Mouse (Mus musculus) MEL (cell line): ENCODE measurements around the gene Add1. TPM values are rescaled to one million over a fixed set of nuclear protein-coding genes. Genes with fewer than 3 reads are reported as not detected.

Source experiments
- DNase-seq: peaks from one replicate; pipeline ENCODE4 v3.0.0; 2011; ENCODE audit warnings: low read depth, low spot score
- H3K27ac ChIP-seq: 2 replicates; pipeline ENCODE4 v1.5.1; 2012; ENCODE audit warnings: low read depth, mild to moderate bottlenecking, control low read depth, low read length, moderate library complexity; ENCODE audit not compliant: control insufficient read depth
- H3K27me3 ChIP-seq, 2 experiments: fragments of 150-350 bp in 1 of 2; sonication (generic) in 1 of 2; 2 replicates each; pipeline ENCODE4 v1.6.1; 2012; ENCODE audit warnings: low read length in 2 of 2, mild to moderate bottlenecking in 2 of 2, improper control_type of control experiment in 1 of 2, moderate library complexity in 1 of 2; ENCODE audit not compliant: insufficient read depth in 2 of 2, control insufficient read depth in 1 of 2
- H3K36me3 ChIP-seq, 2 experiments: 2 replicates each; pipeline ENCODE4 v1.6.1; 2012 to 2014; ENCODE audit warnings: low read length in 2 of 2, improper control_type of control experiment in 1 of 2, inconsistent platforms in 1 of 2, mild to moderate bottlenecking in 1 of 2; ENCODE audit not compliant: insufficient read depth in 2 of 2, control insufficient read depth in 1 of 2
- H3K4me1 ChIP-seq, 2 experiments: fragments of 150-350 bp in 1 of 2; sonication (generic) in 1 of 2; 2 replicates each; pipeline ENCODE4 v1.6.1; 2012; ENCODE audit warnings: low read length in 2 of 2, improper control_type of control experiment in 1 of 2, mild to moderate bottlenecking in 1 of 2; ENCODE audit not compliant: insufficient read depth in 2 of 2, control insufficient read depth in 1 of 2
- H3K4me3 ChIP-seq, 2 experiments: fragments of 150-350 bp in 1 of 2; sonication (generic) in 1 of 2; 2 replicates each; pipeline ENCODE4 v1.5.1; 2012; ENCODE audit warnings: low read depth in 2 of 2, low read length in 2 of 2, mild to moderate bottlenecking in 2 of 2, moderate library complexity in 2 of 2, control low read depth in 1 of 2, improper control_type of control experiment in 1 of 2; ENCODE audit not compliant: control insufficient read depth in 1 of 2, insufficient read depth in 1 of 2
- H3K79me2 ChIP-seq: 2 replicates; pipeline ENCODE4 v1.6.1; 2012; ENCODE audit warnings: mild to moderate bottlenecking, low read length, moderate library complexity; ENCODE audit not compliant: control insufficient read depth, poor library complexity, insufficient read depth
- H3K9ac ChIP-seq: 2 replicates; pipeline ENCODE4 v1.6.1; 2012; ENCODE audit warnings: low read depth, mild to moderate bottlenecking, control low read depth, low read length, moderate library complexity; ENCODE audit not compliant: control insufficient read depth, poor library complexity, severe bottlenecking
- H3K9me3 ChIP-seq: fragments of 150-350 bp; sonication (generic); replicated peaks from 2 replicates; pipeline ENCODE4 v1.6.1; 2012; ENCODE audit warnings: mild to moderate bottlenecking, low read length, improper control_type of control experiment, moderate library complexity; ENCODE audit not compliant: insufficient read depth
- BHLHE40 ChIP-seq: IDR thresholded peaks from 2 replicates; pipeline ENCODE4 v1.6.1; 2012; ENCODE audit warnings: low read depth, mild to moderate bottlenecking, inconsistent platforms, low read length, improper control_type of control experiment, borderline replicate concordance
- EP300 ChIP-seq, 2 experiments: IDR thresholded peaks; 2 replicates each; pipeline ENCODE4 v1.6.1; 2011; ENCODE audit warnings: improper control_type of control experiment in 2 of 2, low read length in 2 of 2, low read depth in 1 of 2, mild to moderate bottlenecking in 1 of 2
- ETS1 ChIP-seq: IDR thresholded peaks from 2 replicates; pipeline ENCODE4 v1.6.1; 2012; ENCODE audit warnings: low read depth, mild to moderate bottlenecking, inconsistent platforms, low read length, improper control_type of control experiment, moderate library complexity
- GATA1 ChIP-seq: IDR thresholded peaks from 2 replicates; pipeline ENCODE4 v1.6.1; 2011; ENCODE audit warnings: low read depth, low read length, improper control_type of control experiment
- KAT2A ChIP-seq: conservative IDR thresholded peaks from 2 replicates; pipeline ENCODE4 v1.6.1; 2012; ENCODE audit warnings: low read depth, low read length, improper control_type of control experiment, inconsistent platforms
- MXI1 ChIP-seq: IDR thresholded peaks from 2 replicates; pipeline ENCODE4 v1.6.1; 2011; ENCODE audit warnings: mild to moderate bottlenecking, low read depth, low read length, improper control_type of control experiment
- MYC ChIP-seq: IDR thresholded peaks from 2 replicates; pipeline ENCODE4 v1.6.1; 2011; ENCODE audit warnings: low read depth, mild to moderate bottlenecking, low read length, improper control_type of control experiment, moderate library complexity
- NELFE ChIP-seq: IDR thresholded peaks from 2 replicates; pipeline ENCODE4 v1.6.1; 2011; ENCODE audit warnings: low read depth, low read length, improper control_type of control experiment
- NRF1 ChIP-seq: IDR thresholded peaks from 2 replicates; pipeline ENCODE4 v1.6.1; 2014; ENCODE audit warnings: low read depth, mild to moderate bottlenecking, inconsistent platforms, low read length, improper control_type of control experiment, moderate library complexity; ENCODE audit not compliant: poor library complexity, insufficient read depth, severe bottlenecking
- USF2 ChIP-seq, 2 experiments: IDR thresholded peaks; 2 replicates each; pipeline ENCODE4 v1.6.1; 2011 to 2012; ENCODE audit warnings: improper control_type of control experiment in 2 of 2, low read length in 2 of 2, borderline replicate concordance in 1 of 2, inconsistent platforms in 1 of 2, low read depth in 1 of 2, mild to moderate bottlenecking in 1 of 2; ENCODE audit not compliant: insufficient read depth in 1 of 2
- ZMIZ1 ChIP-seq: IDR thresholded peaks from 2 replicates; pipeline ENCODE4 v1.6.1; 2012; ENCODE audit warnings: low read depth, mild to moderate bottlenecking, inconsistent platforms, low read length, improper control_type of control experiment, moderate library complexity
- polyA plus RNA-seq, 2 experiments: library from polyadenylated mRNA; stranded (reverse) in 1 of 2; unstranded in 1 of 2; fragments of >175 nt in 1 of 2; fragments of >200 nt in 1 of 2; gene quantifications; 2 replicates each; pipeline versions ENCODE4 v1.2.1 to v1.2.4; 2012; ENCODE audit warnings: low replicate concordance in 2 of 2, low read depth in 1 of 2; ENCODE audit not compliant: insufficient read length in 2 of 2, insufficient read depth in 1 of 2, missing spikeins in 1 of 2
- total RNA-seq: library from RNA; depleted of rRNA; stranded (reverse); fragments of 300-350 nt; gene quantifications from 2 replicates; pipeline ENCODE4 v1.2.3, GENCODE M21; 2012

Gene Add1
- total and polyA plus RNA-seq, 3 experiments = 79.3 to 127 TPM; not detected in 1

- TF ChIP-seq ZMIZ1 (peak; percentile 63; the same call in 1 of the 2 replicates), BHLHE40 (no peak), MXI1 (peak; percentile 79)
These were observed 47.6 kb upstream of the Add1 start, which contains the start of gene Sh3bp2 (continued) for GRCm38 (mm10) chr5:34525663-34526476.

- peaks cover 0 to 6% of the 10 kb centered on the region in 2 experiments; a peak in 2 of 4 replicates for H3K36me3 ChIP-seq
- H3K4me1 ChIP-seq = peaks cover 4 to 12% of the 10 kb centered on the region in 2 experiments; a peak in 3 of 4 replicates
- DNase-seq = no peak
- peak overlapping the region; percentile 57 for H3K9ac ChIP-seq
- peak overlapping the region; percentile 59 to 97 for H3K4me3 ChIP-seq
- H3K27ac ChIP-seq = peak overlapping the region; percentile 76
- TF ChIP-seq ETS1 (no peak), NELFE (no peak), NRF1 (peak; percentile 57; the same call in 1 of the 2 replicates), EP300 (IDR thresholded peaks at IDR 0.05; ENCODE audit: low read depth in 1 of 2, low read length in 2 of 2) (0 out of 4 replicates have a peak, but pooled peaks of 1 of the 2 experiments have one; percentile 2), MYC (0 out of 2 replicates have a peak, but pooled peaks have one; percentile 3)
- H3K9me3 ChIP-seq = no peaks in the 10 kb centered on the region
- no peaks in the 10 kb centered on the region for H3K27me3 ChIP-seq
- peaks cover 2% of the 10 kb centered on the region for H3K79me2 ChIP-seq
These were observed 47.0 kb upstream of the Add1 start for GRCm38 (mm10) chr5:34526477-34526775.

- Histone ChIP-seq H3K4me3 (no peak overlapping the region), H3K27me3 (no peaks in the 10 kb centered on the region), H3K4me1 (peaks cover 4 to 12% of the 10 kb centered on the region in 2 experiments; a peak in 3 of 4 replicates), H3K9me3 (no peaks in the 10 kb centered on the region), H3K36me3 (peaks cover 0 to 6% of the 10 kb centered on the region in 2 experiments; a peak in 2 of 4 replicates), H3K9ac (no peak overlapping the region), H3K27ac (no peak overlapping the region), H3K79me2 (peaks cover 2% of the 10 kb centered on the region)
- DNase-seq = no peak
- TF ChIP-seq MXI1 = no peak
- no peak for TF ChIP-seq MYC
- no peak for TF ChIP-seq KAT2A
- no peak for TF ChIP-seq NELFE
- no peak for TF ChIP-seq GATA1
- TF ChIP-seq USF2 (IDR thresholded peaks at IDR 0.05; ENCODE audit: borderline replicate concordance in 1 of 2, insufficient read depth in 1 of 2, low read depth in 1 of 2, low read length in 2 of 2) = no peak
These were observed 46.1 kb upstream of the Add1 start for GRCm38 (mm10) chr5:34527352-34527751.
